Comparison of ENCODE assay signal across 21 mouse cellular contexts in genomic region chr4:149951201-149951600, GRCm38 (mm10). TPM values are rescaled to one million over a fixed set of nuclear protein-coding genes. Genes with fewer than 3 reads are reported as not detected.
DNase-seq lines count a peak whose midpoint lies in the region; ATAC-seq and TF ChIP-seq lines count a peak whose summit lies in the region.
"Had no signal": no experiment of that assay in that cellular context is flagged by ENCODE, and none has a peak within 500 bp of the region (broad histone marks: within the 10 kb centered on the region; RNA-seq: fewer than 3 reads in every experiment).

No protein-coding gene starts in this region.

- H3K27me3 ChIP-seq in lung, embryonic 14.5 days (ENCODE audit: insufficient read depth, low read length), result peaks cover 12% of the 10 kb centered on the region

- no peak overlapping the region for H3K4me3 ChIP-seq in lung, embryonic 14.5 days (ENCODE audit: low read depth, low read length)
- H3K4me3 ChIP-seq: heart, embryonic 15.5 days; hindbrain, embryonic 10.5 days; limb, embryonic 10.5 days; midbrain, embryonic 12.5 days; neural tube, embryonic 13.5 days; stomach, embryonic 15.5 days had no signal

- no peak for ATAC-seq in lung, embryonic 14.5 days (ENCODE audit: insufficient read depth)
- ATAC-seq: CD4-positive, CD25-positive, alpha-beta regulatory T cell, adult 4 months; inflammation-experienced regulatory T-cells, adult 6 months had no signal

- no peak overlapping the region for H3K4me2 ChIP-seq in lung, embryonic 14.5 days
- H3K4me2 ChIP-seq: heart, embryonic 15.5 days; liver, embryonic 11.5 days; midbrain, embryonic 12.5 days; stomach, embryonic 15.5 days had no signal

- peak; percentile 65 for DNase-seq in ovary, postnatal 36 days (ENCODE audit: low spot score)
- no peak for DNase-seq in ovary, postnatal 10 days (ENCODE audit: low spot score)
- DNase-seq in adrenal gland, postnatal 25 days, result peak; percentile 42
- peak; percentile 43 for DNase-seq in lung, embryonic 14.5 days
- DNase-seq in embryo, embryonic 10 days (ENCODE audit: low spot score), result no peak
- no peak for DNase-seq in layer of hippocampus, postnatal 25 days (ENCODE audit: extremely low spot score in 1 of 2, low spot score in 1 of 2)
- no peak for DNase-seq in yolk sac, embryonic 10.5 days (ENCODE audit: low spot score)
- DNase-seq: cerebellum, adult 9-11 months; kidney, adult 9 months; thymus, adult 2 months had no signal

- 77% methylated on average over 13 of the region's 13 CpGs for WGBS in lung, embryonic 14.5 days

- H3K36me3 ChIP-seq in lung, embryonic 14.5 days (ENCODE audit: insufficient read depth), result no peaks in the 10 kb centered on the region
- H3K36me3 ChIP-seq: G1E; heart, embryonic 15.5 days; hindbrain, embryonic 10.5 days; midbrain, embryonic 12.5 days; neural tube, embryonic 13.5 days; stomach, embryonic 15.5 days had no signal

- H3K27ac ChIP-seq in lung, embryonic 14.5 days (ENCODE audit: low read depth), result no peak overlapping the region
- H3K27ac ChIP-seq: heart, embryonic 15.5 days; hindbrain, embryonic 10.5 days; limb, embryonic 10.5 days; macrophage; midbrain, embryonic 12.5 days; neural tube, embryonic 13.5 days; stomach, embryonic 15.5 days had no signal

- TF ChIP-seq CTCF in lung, embryonic 14.5 days (IDR thresholded peaks at IDR 0.05; ENCODE audit: low read depth), result no peak

- H3K9ac ChIP-seq in lung, embryonic 14.5 days, result no peak overlapping the region
- H3K9ac ChIP-seq: heart, embryonic 15.5 days; midbrain, embryonic 12.5 days; neural tube, embryonic 13.5 days; stomach, embryonic 15.5 days had no signal

- peaks cover 7% of the 10 kb centered on the region; the same call in 1 of the 2 replicates for H3K4me1 ChIP-seq in lung, embryonic 14.5 days (ENCODE audit: insufficient read depth)

- H3K9me3 ChIP-seq in lung, embryonic 14.5 days (ENCODE audit: low read depth, low read length), result no peaks in the 10 kb centered on the region
- H3K9me3 ChIP-seq: G1E; heart, embryonic 15.5 days; hindbrain, embryonic 10.5 days; limb, embryonic 10.5 days; midbrain, embryonic 12.5 days; neural tube, embryonic 13.5 days; stomach, embryonic 15.5 days had no signal

RNA-seq across cellular contexts. Expression of gene Spsb1, which starts 3.6 kb away (rescaled TPM):
- 23.7 and 25.6 TPM in 2 replicates for total RNA-seq in adrenal gland, postnatal 25 days (2021)
- 17.0 and 17.1 TPM in 2 replicates for polyA plus RNA-seq in lung, embryonic 14.5 days (2014; fragmentation: Nextera tagmentation; extraction: Ambion mirVana)
- 10 to 100 TPM; 23.8 to 25.5 TPM for total RNA-seq in layer of hippocampus, postnatal 25 days (2021)
- total RNA-seq: G1E had no signal

RNA-seq across cellular contexts. Expression of gene H6pd, which starts 57.6 kb away (rescaled TPM):
- 127 and 149 TPM in 2 replicates for total RNA-seq in adrenal gland, postnatal 25 days (2021)
- polyA plus RNA-seq in lung, embryonic 14.5 days (2014; fragmentation: Nextera tagmentation; extraction: Ambion mirVana), result 20.4 and 22.0 TPM in 2 replicates
- 1 to 10 TPM; 8.8 to 9.1 TPM for total RNA-seq in layer of hippocampus, postnatal 25 days (2021)

Comparison
In these comparisons a context has a peak if more than half of its experiments do, and no peak if none do; other contexts are left out.
1. DNase-seq: peak in ovary, postnatal 36 days (single experiment), adrenal gland, postnatal 25 days (single experiment) and lung, embryonic 14.5 days (single experiment); none in ovary, postnatal 10 days (single experiment), embryo, embryonic 10 days (single experiment), layer of hippocampus, postnatal 25 days (0 of 2) and yolk sac, embryonic 10.5 days (single experiment).
2. RNA of gene H6pd, which starts 57.6 kb away (total RNA-seq): 127 to 149 TPM in adrenal gland, postnatal 25 days; 8.8 to 9.1 TPM in layer of hippocampus, postnatal 25 days; every median in the first group is over 10 times any median in the second.